Mouse (Mus musculus) left cerebral cortex, adult 11 months (tissue): ENCODE measurements around the gene Tbc1d22a.

ENCODE experiments used
- DNase-seq: peaks from one replicate; pipeline ENCODE4 v3.0.0; 2022; ENCODE audit warnings: low spot score

The Tbc1d22a gene

DNA sequence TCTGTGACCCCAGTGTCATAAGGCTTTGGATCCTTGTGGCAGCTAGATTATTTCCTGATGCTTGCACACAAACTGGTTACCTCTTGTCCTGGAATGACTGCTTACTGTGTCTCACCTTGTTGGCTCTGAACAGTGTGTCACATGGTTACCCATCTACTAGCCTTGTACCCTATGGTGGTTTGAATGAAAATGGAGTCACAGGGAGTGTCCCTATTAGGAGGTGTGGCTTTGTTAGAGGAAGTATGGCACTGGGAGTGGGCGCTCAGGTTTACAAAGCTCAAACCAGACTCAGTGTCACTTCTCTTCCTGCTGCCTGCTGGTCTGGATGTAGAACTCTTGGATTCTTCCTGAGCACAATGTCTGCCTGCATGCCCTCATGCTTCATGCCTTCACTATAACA is 69.0 kb downstream of the Tbc1d22a start:
- DNase-seq = no peak

DNA sequence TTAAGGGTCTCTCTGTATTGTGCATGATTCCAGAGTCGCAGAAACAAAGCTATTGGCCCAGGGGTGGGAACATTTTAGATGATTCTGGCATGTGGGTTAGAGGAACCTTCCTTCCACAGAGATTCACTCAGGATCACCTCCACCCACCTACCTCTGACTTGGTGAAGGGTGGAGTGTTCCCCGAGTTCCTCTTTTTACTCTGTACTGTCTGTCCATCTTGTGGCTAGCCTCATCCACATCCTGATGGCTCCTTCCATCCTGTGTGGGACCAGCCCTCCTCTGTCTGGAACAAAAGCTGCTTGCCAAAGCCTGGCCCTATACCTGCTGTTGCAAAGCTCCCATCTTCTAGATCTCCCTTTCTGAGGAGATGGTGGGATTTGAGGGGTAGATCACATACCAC is 71.0 kb downstream of the Tbc1d22a start:
- no peak for DNase-seq

GRCm38 (mm10) chr15:86290074-86290473 is 75.8 kb downstream of the Tbc1d22a start:
- no peak for DNase-seq

- no peak for DNase-seq
Observed at GRCm38 (mm10) chr15:86292288-86292687, 78.0 kb downstream of the Tbc1d22a start.

DNA sequence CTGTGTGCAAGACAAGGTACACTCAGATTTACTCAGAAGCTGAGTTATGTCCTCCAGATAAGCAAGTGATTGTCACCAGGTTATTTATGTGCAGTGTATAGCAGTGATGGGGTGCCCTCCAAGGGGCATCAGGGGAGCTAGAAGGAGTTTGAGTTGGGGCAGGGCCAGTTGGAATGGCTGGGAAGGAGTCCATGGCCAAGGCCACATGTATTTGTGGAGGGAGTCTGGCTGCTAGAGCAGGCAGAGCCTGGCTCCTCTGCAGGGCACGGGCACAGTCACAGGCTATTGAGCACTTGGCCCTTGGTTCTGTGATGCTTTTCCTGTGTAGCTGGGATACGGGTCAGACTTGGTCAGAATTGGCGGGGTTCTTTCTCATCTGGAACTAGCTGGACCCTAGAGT is 80.2 kb downstream of the Tbc1d22a start:
- DNase-seq = no peak

DNA sequence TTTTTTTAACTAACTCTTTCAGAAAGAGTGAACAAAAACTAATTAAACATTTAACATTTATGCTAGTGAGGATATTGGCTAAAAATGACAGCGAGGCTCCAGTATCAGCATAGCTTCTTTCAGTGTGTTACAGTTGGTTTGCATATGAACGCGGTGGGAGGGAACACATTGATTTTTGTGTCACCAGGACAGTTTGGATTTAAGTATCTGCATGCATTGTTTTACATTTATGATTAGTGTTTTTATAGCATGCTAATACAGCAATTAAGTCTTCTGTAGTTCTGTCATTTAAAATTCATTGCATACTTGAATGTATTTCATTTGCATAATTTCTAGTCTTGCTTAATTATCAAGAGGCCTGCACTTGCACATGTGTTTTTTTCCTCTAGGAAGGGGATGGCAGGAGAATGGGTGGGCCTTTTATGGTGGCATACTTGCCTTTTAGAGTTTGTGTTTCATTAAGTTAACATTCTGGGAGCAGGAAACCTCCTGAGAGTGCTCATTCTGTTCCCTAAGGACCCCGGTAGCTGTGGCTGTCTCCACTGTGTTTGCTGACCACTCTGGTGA is 81.5 kb downstream of the Tbc1d22a start:
- DNase-seq = no peak

GRCm38 (mm10) chr15:86297281-86297680 is 83.0 kb downstream of the Tbc1d22a start:
- DNase-seq = no peak

DNA sequence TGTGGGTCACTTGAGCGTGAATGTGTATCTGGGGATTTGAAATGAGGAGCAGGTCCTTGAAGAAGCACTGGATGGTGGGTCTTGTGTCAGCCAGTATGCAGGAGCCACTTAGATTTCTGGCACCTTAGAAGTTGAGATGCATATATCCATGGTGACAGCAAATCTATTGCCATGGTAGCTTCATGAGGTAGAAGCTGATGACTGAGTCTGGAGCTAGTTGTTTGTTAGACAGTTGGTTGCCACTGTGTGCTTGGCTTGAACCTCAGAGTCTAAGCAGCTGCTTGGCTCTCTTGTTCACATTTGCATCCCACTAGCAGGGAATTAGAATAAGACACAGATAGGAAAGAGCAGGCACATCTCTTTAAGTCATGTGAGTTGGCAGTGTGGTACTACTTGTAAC is 89.6 kb downstream of the Tbc1d22a start:
- DNase-seq = no peak

GRCm38 (mm10) chr15:86304861-86305260 is 90.6 kb downstream of the Tbc1d22a start:
- no peak for DNase-seq

DNA sequence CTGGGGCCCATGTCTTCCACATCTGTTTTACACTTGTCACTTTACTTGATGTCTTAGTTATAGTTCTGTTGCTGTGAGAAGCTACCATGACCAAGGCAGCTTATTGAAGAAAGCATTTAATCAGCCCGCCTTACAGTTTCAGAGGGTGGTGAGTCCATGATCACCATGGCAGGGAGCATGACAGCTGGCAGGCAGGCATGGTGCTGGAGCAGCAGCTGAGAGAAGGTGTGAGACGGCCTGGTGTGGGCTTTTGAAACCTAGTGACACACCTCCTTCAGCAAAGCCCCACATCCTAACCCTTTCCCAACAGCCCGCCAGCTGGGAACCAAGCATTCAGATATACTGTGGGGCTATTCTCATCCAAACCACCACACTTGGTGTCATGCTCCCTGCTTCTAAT is 91.0 kb downstream of the Tbc1d22a start:
- DNase-seq = no peak

- DNase-seq = peak; percentile 53
Observed at GRCm38 (mm10) chr15:86309213-86309829, 95.1 kb downstream of the Tbc1d22a start.

DNA sequence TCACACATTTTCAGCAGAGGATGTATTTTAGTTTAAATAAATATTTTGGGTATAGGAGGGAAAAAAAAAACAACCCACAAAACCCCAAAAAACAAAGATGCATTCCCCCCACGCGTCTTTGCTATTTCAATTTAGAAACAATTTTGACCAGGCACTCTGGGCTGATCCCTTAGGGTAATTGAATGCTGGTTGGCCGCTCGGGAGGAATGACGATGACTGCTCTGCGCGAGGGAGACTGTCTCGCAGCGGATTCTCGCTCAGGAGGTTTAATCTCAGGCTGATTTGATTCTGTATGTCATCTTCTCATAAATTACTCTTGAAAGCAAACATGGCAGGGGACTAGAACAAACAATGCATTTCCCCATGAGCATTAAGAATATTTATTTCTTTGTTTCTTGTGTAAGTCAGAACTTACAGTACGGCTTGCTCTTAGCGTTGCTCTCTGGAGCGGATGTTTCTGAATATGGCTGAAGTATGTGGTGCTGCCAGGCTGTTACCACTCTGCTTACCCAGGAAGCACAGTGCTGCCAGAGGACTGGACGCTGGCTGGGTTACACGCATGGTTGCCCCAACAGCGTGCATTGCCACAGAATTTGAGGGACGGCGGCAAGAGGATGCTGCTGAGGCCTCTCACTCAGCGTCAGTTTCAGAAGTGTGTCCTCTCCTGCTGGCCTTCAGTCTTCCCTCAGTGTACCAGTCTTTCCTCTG is 106.7 kb downstream of the Tbc1d22a start:
- no peak for DNase-seq

DNA sequence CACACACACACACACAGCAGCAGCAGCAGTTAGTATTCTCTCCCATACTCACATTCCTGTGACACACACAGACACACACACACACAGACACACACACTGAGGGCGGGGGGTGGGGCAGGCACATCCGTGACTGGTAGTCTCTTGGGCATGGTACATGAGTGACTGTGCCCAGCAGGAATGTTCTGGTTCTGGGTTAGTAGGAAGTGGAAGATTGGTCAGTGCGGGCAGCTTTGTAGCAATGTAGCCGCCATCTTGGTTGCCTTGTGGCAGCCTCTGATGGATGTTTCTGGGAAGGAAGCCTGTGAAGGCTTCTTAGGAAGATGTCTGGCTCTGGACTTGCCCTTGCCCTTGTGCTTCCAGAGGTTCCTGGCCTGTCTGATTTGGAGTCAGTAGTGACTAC is 112.1 kb downstream of the Tbc1d22a start:
- no peak for DNase-seq

DNA sequence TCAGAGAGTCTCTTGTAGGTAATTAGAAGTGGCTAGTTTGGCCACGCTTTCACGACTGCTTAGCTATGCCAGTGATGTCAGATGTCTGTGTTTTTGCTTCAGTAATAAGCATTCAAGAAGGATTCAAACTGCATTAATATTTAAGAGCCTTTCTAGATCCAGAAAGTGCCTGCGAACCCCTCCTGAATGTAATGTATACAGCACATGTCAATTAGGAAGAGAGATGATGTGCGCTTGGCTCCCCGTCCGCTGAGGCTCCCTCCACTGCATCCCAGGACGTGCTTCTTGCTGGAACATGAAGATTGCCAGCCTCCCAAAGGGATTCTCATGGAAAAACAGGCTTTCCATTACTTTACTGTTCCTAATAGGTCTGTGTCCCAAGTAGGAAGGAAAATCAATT is 115.7 kb downstream of the Tbc1d22a start:
- DNase-seq = no peak

GRCm38 (mm10) chr15:86330454-86330853 is 116.2 kb downstream of the Tbc1d22a start:
- DNase-seq = no peak

GRCm38 (mm10) chr15:86331501-86332245 is 117.4 kb downstream of the Tbc1d22a start:
- no peak for DNase-seq

GRCm38 (mm10) chr15:86333176-86333575 is 118.9 kb downstream of the Tbc1d22a start:
- DNase-seq = no peak

GRCm38 (mm10) chr15:86333606-86334005 is 119.3 kb downstream of the Tbc1d22a start:
- DNase-seq = no peak

DNA sequence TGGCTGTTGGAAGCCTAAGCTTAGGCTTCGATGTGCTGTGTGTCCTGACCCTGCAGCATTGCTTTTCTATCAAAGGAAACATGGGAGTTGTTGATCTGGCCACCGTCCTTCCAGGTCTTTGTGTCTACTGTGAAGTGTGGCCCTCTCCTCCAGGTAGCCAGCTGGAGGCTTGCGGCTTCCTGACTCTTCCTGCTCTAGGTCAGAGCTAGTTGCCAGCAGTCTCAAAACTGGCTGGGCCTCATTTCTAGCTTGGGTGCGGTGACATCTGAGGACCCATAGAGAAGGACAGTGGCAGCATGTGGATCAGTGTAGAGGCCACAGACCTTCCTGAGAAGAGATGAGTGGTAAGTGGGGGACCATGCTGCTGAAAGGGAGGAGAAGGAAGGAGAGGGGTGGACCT is 120.0 kb downstream of the Tbc1d22a start:
- DNase-seq = no peak

DNA sequence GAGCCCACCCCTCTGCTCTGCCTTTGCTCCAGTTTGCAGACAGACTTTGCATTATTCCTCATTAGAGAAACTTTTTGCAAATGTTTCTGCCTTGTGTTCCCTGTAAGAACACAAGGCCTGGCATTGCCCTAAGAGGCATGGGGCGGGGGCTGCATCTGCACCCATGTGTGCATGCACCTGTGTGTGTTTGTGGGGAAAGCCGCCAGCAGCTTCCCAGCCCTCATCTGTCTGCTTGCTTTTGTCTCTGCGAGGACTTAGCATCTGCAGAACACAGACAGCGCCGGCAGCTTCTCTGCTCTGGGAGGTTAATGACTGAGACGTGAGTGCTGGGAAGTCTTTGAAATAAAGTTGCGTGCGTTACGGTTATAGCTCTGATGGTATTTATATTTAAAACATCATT is 120.5 kb downstream of the Tbc1d22a start:
- no peak for DNase-seq

DNA sequence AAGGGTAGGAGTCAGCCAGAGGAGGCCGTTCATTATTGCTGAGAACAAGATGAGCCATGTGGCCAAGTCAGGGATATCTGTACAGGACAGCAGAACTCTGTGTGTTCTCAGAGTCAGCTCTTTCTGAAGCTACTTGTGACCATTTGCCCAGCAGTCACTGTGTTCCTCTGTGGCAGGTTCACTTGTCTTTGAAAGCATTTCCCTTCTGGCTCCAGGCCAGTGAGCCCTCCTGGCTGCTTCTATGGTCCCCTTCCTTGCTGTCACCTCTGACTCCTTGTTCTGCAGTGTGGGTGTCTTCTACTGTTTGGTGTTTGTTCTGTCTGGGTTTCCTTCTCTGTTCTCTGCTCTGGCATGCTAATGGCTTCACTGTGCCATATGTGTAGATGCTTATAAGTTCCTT is 121.5 kb downstream of the Tbc1d22a start:
- no peak for DNase-seq

GRCm38 (mm10) chr15:86337726-86338125 is 123.5 kb downstream of the Tbc1d22a start:
- no peak for DNase-seq

DNA sequence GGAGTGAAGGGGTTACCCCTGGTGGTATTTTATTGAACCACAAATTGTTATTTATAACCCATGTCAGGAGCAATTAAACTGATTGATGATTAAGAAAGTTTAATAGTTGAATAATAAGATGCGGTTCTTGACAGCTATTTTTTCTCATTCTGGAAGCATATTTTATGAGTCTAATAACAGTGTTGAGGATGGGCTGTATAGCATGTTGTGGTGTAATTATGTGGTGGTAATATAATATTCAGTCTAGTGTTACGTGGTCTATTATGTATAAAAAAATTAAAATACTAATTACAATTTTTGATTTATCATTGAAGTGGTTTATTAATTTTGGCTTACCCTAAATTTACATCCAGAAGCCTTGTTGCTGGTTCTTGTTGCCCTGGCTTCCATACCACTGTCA is 125.5 kb downstream of the Tbc1d22a start:
- no peak for DNase-seq
